In the genomic region with DNA sequence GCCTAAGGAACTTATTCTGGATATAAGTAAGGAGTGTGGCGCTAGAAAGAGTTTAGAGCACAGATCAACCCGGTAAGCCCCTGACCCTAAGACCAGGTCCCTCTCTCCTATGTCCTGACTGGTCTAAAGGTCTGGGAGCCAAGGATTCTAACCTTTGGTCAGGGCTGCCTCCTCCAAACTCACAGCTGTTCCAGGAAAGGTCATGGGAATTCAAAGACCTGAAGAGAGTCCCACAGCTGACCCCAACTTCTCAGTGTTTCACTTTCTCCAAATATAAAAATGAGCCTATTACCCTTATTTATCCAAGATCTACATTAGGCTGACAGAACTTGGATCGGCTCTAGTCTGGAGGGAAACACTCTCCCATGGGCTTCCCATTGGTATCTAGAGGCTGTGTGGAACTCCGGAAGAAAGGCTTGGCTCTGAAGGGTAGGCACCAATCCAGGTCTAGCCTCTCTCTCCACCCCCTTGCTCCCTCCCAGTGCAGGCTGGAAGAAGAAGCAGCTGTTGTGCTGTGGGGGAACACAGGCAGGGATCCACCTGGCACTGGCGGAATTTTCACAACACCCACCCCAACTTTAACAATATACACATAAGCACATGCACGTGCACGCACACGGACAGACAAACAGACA, we compare ENCODE assay signal across 9 mouse cellular contexts. TPM values are rescaled to one million over a fixed set of nuclear protein-coding genes. Genes with fewer than 3 reads are reported as not detected.
A peak's percentile ranks its signal among the peaks of the same experiment; 100 is the strongest.
DNase-seq lines count a peak whose midpoint lies in the region; ATAC-seq and TF ChIP-seq lines count a peak whose summit lies in the region.
"Had no signal": no experiment of that assay in that cellular context is flagged by ENCODE, and none has a peak within 500 bp of the region (broad histone marks: within the 10 kb centered on the region; RNA-seq: fewer than 3 reads in every experiment).

No protein-coding gene starts in this region.

- H3K4me1 ChIP-seq in forebrain, embryonic 14.5 days (ENCODE audit: control insufficient read depth, insufficient read depth, low read length), result no peaks in the 10 kb centered on the region
- H3K4me1 ChIP-seq in forebrain, embryonic 10.5 days, result peaks cover 6% of the 10 kb centered on the region; the same call in 1 of the 2 replicates
- peaks cover 6% of the 10 kb centered on the region; the same call in 1 of the 2 replicates for H3K4me1 ChIP-seq in brown adipose tissue, adult 24 weeks (ENCODE audit: control insufficient read depth, insufficient read depth, insufficient read length, low read length)
- H3K4me1 ChIP-seq in heart, embryonic 13.5 days, result peaks cover 15% of the 10 kb centered on the region
- peaks cover 7% of the 10 kb centered on the region; the same call in 1 of the 2 replicates for H3K4me1 ChIP-seq in olfactory bulb, adult 2 months (ENCODE audit: control insufficient read depth, insufficient read depth, low read length)

- WGBS in forebrain, embryonic 14.5 days, result 76% methylated on average over 8 of the region's 8 CpGs
- WGBS in forebrain, embryonic 10.5 days, result 87% methylated on average over 8 of the region's 8 CpGs
- 67% methylated on average over 8 of the region's 8 CpGs for WGBS in heart, embryonic 13.5 days
- 33% methylated on average over 8 of the region's 8 CpGs for WGBS in olfactory bulb, adult 2 months

- ATAC-seq in forebrain, embryonic 14.5 days, result no peak
- no peak for ATAC-seq in heart, embryonic 13.5 days (ENCODE audit: extremely low read depth, insufficient number of reproducible peaks, low FRiP score, low TSS enrichment)
- ATAC-seq in erythroid progenitor cell, adult 5-6 weeks (replicated peaks; ENCODE audit: low FRiP score, poor library complexity, severe bottlenecking), result no peak

- TF ChIP-seq CTCF in olfactory bulb, adult 2 months (IDR thresholded peaks at IDR 0.05; ENCODE audit: insufficient read depth, low read depth, low read length), result no peak

- H3K4me3 ChIP-seq in forebrain, embryonic 14.5 days (ENCODE audit: low read depth, low read length), result no peak overlapping the region
- H3K4me3 ChIP-seq in forebrain, embryonic 10.5 days, result no peak overlapping the region
- peak overlapping the region; percentile 22; the same call in 1 of the 2 replicates for H3K4me3 ChIP-seq in brown adipose tissue, adult 24 weeks (ENCODE audit: insufficient read depth, low read depth, low read length)
- no peak overlapping the region for H3K4me3 ChIP-seq in heart, embryonic 13.5 days
- no peak overlapping the region for H3K4me3 ChIP-seq in olfactory bulb, adult 2 months (ENCODE audit: insufficient read depth, low read depth, low read length)
- H3K4me3 ChIP-seq: embryonic facial prominence, embryonic 13.5 days had no signal

- H3K9me3 ChIP-seq in forebrain, embryonic 14.5 days (replicated peaks; ENCODE audit: control insufficient read depth, low read length), result no peaks in the 10 kb centered on the region
- peaks cover 5% of the 10 kb centered on the region; the same call in 1 of the 2 replicates for H3K9me3 ChIP-seq in forebrain, embryonic 10.5 days
- no peaks in the 10 kb centered on the region for H3K9me3 ChIP-seq in heart, embryonic 13.5 days
- H3K9me3 ChIP-seq: embryonic facial prominence, embryonic 13.5 days had no signal

- no peaks in the 10 kb centered on the region for H3K36me3 ChIP-seq in forebrain, embryonic 14.5 days (ENCODE audit: control insufficient read depth, insufficient read depth, low read length)
- no peaks in the 10 kb centered on the region for H3K36me3 ChIP-seq in forebrain, embryonic 10.5 days (replicated peaks)
- no peaks in the 10 kb centered on the region for H3K36me3 ChIP-seq in heart, embryonic 13.5 days
- H3K36me3 ChIP-seq: embryonic facial prominence, embryonic 13.5 days had no signal

- peak; percentile 39 for DNase-seq in forebrain, embryonic 14.5 days (ENCODE audit: low spot score)
- no peak for DNase-seq in forebrain, embryonic 10.5 days (ENCODE audit: extremely low spot score, low spot score)
- DNase-seq in layer of hippocampus, adult 8-10 months (ENCODE audit: low spot score in 2 of 2), result peak; percentile 69 to 71
- no peak for DNase-seq in retina, embryonic 14.5 days (ENCODE audit: low spot score)

- no peaks in the 10 kb centered on the region for H3K27me3 ChIP-seq in forebrain, embryonic 14.5 days (replicated peaks; ENCODE audit: control insufficient read depth, insufficient read depth, low read length)
- no peaks in the 10 kb centered on the region for H3K27me3 ChIP-seq in forebrain, embryonic 10.5 days (ENCODE audit: poor library complexity, severe bottlenecking)
- H3K27me3 ChIP-seq in heart, embryonic 13.5 days (replicated peaks), result no peaks in the 10 kb centered on the region
- H3K27me3 ChIP-seq: embryonic facial prominence, embryonic 13.5 days had no signal

- H3K9ac ChIP-seq in forebrain, embryonic 14.5 days (ENCODE audit: low read length), result no peak overlapping the region
- H3K9ac ChIP-seq in heart, embryonic 13.5 days, result peak overlapping the region; percentile 24; the same call in 1 of the 2 replicates
- H3K9ac ChIP-seq: embryonic facial prominence, embryonic 13.5 days had no signal

- TF ChIP-seq POLR2A in olfactory bulb, adult 2 months (IDR thresholded peaks at IDR 0.05; ENCODE audit: insufficient read depth, low read depth, low read length), result no peak

- no peak overlapping the region for H3K27ac ChIP-seq in forebrain, embryonic 14.5 days (ENCODE audit: low read depth, low read length)
- no peak overlapping the region for H3K27ac ChIP-seq in forebrain, embryonic 10.5 days
- peak overlapping the region; percentile 71 for H3K27ac ChIP-seq in brown adipose tissue, adult 24 weeks (replicated peaks; ENCODE audit: low read depth, low read length)
- H3K27ac ChIP-seq in heart, embryonic 13.5 days (replicated peaks), result peak overlapping the region; percentile 30; the same call in 1 of the 2 replicates
- peak overlapping the region; percentile 29 for H3K27ac ChIP-seq in olfactory bulb, adult 2 months (ENCODE audit: insufficient read depth, low read depth, low read length)
- H3K27ac ChIP-seq: embryonic facial prominence, embryonic 13.5 days had no signal

- H3K4me2 ChIP-seq in forebrain, embryonic 14.5 days (ENCODE audit: low read length), result no peak overlapping the region
- H3K4me2 ChIP-seq in heart, embryonic 13.5 days, result peak overlapping the region; percentile 28; the same call in 1 of the 2 replicates
- H3K4me2 ChIP-seq: embryonic facial prominence, embryonic 13.5 days had no signal

RNA-seq across cellular contexts. Expression of a gene that starts 6.9 kb away (rescaled TPM):
- not detected in 2 replicates for polyA plus RNA-seq in forebrain, embryonic 14.5 days (2014; fragmentation: Nextera tagmentation; extraction: Ambion mirVana)
- polyA plus RNA-seq in forebrain, embryonic 10.5 days (2016; fragmentation: Nextera tagmentation; extraction: Ambion mirVana), result not detected in 2 replicates
- polyA plus RNA-seq in brown adipose tissue, adult 24 weeks (2012; ENCODE audit: insufficient read depth, insufficient read length, missing spikeins), result not detected in 2 replicates
- polyA plus RNA-seq in heart, embryonic 13.5 days (2015; fragmentation: Nextera tagmentation; extraction: Ambion mirVana), result not detected in 2 replicates
- total RNA-seq in layer of hippocampus, adult 8-10 months (2022), result not detected
- not detected in 2 replicates for polyA plus RNA-seq in olfactory bulb, adult 2 months (2012; ENCODE audit: insufficient read depth, insufficient read length, low replicate concordance, missing spikeins)
- not detected in 2 replicates for total RNA-seq in erythroid progenitor cell, adult 5-6 weeks (2015; ENCODE audit: low replicate concordance)
- total RNA-seq in erythroid progenitor cell, adult 5-6 weeks (2017; ENCODE audit: low replicate concordance), result not detected in 2 replicates
- polyA plus RNA-seq: embryonic facial prominence, embryonic 13.5 days had no signal

RNA-seq across cellular contexts. Expression of a gene that starts 11.2 kb away (rescaled TPM):
- polyA plus RNA-seq in forebrain, embryonic 14.5 days (2014; fragmentation: Nextera tagmentation; extraction: Ambion mirVana), result not detected in 2 replicates
- polyA plus RNA-seq in forebrain, embryonic 10.5 days (2016; fragmentation: Nextera tagmentation; extraction: Ambion mirVana), result not detected in 2 replicates
- not detected in 2 replicates for polyA plus RNA-seq in brown adipose tissue, adult 24 weeks (2012; ENCODE audit: insufficient read depth, insufficient read length, missing spikeins)
- polyA plus RNA-seq in heart, embryonic 13.5 days (2015; fragmentation: Nextera tagmentation; extraction: Ambion mirVana), result not detected in 2 replicates
- not detected for total RNA-seq in layer of hippocampus, adult 8-10 months (2022)
- not detected in 2 replicates for polyA plus RNA-seq in olfactory bulb, adult 2 months (2012; ENCODE audit: insufficient read depth, insufficient read length, low replicate concordance, missing spikeins)
- total RNA-seq in erythroid progenitor cell, adult 5-6 weeks (2015; ENCODE audit: low replicate concordance), result not detected in 2 replicates
- not detected in 2 replicates for total RNA-seq in erythroid progenitor cell, adult 5-6 weeks (2017; ENCODE audit: low replicate concordance)
- polyA plus RNA-seq: embryonic facial prominence, embryonic 13.5 days had no signal

RNA-seq across cellular contexts. Expression of a gene that starts 15.5 kb away (rescaled TPM):
- polyA plus RNA-seq in forebrain, embryonic 14.5 days (2014; fragmentation: Nextera tagmentation; extraction: Ambion mirVana), result 127 and 139 TPM in 2 replicates
- 9.0 and 9.1 TPM in 2 replicates for polyA plus RNA-seq in forebrain, embryonic 10.5 days (2016; fragmentation: Nextera tagmentation; extraction: Ambion mirVana)
- 243 and 259 TPM in 2 replicates for polyA plus RNA-seq in brown adipose tissue, adult 24 weeks (2012; ENCODE audit: insufficient read depth, insufficient read length, missing spikeins)
- polyA plus RNA-seq in heart, embryonic 13.5 days (2015; fragmentation: Nextera tagmentation; extraction: Ambion mirVana), result 223 and 248 TPM in 2 replicates
- 100 to 1,000 TPM; 843 to 941 (median 912) TPM for total RNA-seq in layer of hippocampus, adult 8-10 months (2022)
- 1,444 TPM in 1 of 2 replicates, not detected in the other for polyA plus RNA-seq in olfactory bulb, adult 2 months (2012; ENCODE audit: insufficient read depth, insufficient read length, low replicate concordance, missing spikeins)
- total RNA-seq in erythroid progenitor cell, adult 5-6 weeks (2015; ENCODE audit: low replicate concordance), result 18.4 TPM in 1 of 2 replicates, not detected in the other
- total RNA-seq in erythroid progenitor cell, adult 5-6 weeks (2017; ENCODE audit: low replicate concordance), result 5.9 and 9.2 TPM in 2 replicates

RNA-seq across cellular contexts. Expression of a gene that starts 36.7 kb away (rescaled TPM):
- 0.62 and 0.82 TPM in 2 replicates for polyA plus RNA-seq in forebrain, embryonic 14.5 days (2014; fragmentation: Nextera tagmentation; extraction: Ambion mirVana)
- polyA plus RNA-seq in forebrain, embryonic 10.5 days (2016; fragmentation: Nextera tagmentation; extraction: Ambion mirVana), result 0.50 and 0.77 TPM in 2 replicates
- not detected in 2 replicates for polyA plus RNA-seq in brown adipose tissue, adult 24 weeks (2012; ENCODE audit: insufficient read depth, insufficient read length, missing spikeins)
- polyA plus RNA-seq in heart, embryonic 13.5 days (2015; fragmentation: Nextera tagmentation; extraction: Ambion mirVana), result 0.13 and 0.48 TPM in 2 replicates
- 10 to 100 TPM in 2 of 4 experiments, 1 to 10 TPM in 2; 4.8 to 13.0 (median 8.7) TPM for total RNA-seq in layer of hippocampus, adult 8-10 months (2022)
- not detected in 2 replicates for polyA plus RNA-seq in olfactory bulb, adult 2 months (2012; ENCODE audit: insufficient read depth, insufficient read length, low replicate concordance, missing spikeins)
- 2.1 TPM in 1 of 2 replicates, not detected in the other for total RNA-seq in erythroid progenitor cell, adult 5-6 weeks (2015; ENCODE audit: low replicate concordance)
- not detected in 2 replicates for total RNA-seq in erythroid progenitor cell, adult 5-6 weeks (2017; ENCODE audit: low replicate concordance)

RNA-seq across cellular contexts. Expression of a gene that starts 44.8 kb away (rescaled TPM):
- polyA plus RNA-seq in forebrain, embryonic 14.5 days (2014; fragmentation: Nextera tagmentation; extraction: Ambion mirVana), result 64.7 and 64.9 TPM in 2 replicates
- polyA plus RNA-seq in forebrain, embryonic 10.5 days (2016; fragmentation: Nextera tagmentation; extraction: Ambion mirVana), result 43.3 and 59.9 TPM in 2 replicates
- polyA plus RNA-seq in brown adipose tissue, adult 24 weeks (2012; ENCODE audit: insufficient read depth, insufficient read length, missing spikeins), result 8.3 and 21.2 TPM in 2 replicates
- 38.3 and 40.5 TPM in 2 replicates for polyA plus RNA-seq in heart, embryonic 13.5 days (2015; fragmentation: Nextera tagmentation; extraction: Ambion mirVana)
- total RNA-seq in layer of hippocampus, adult 8-10 months (2022), result 10 to 100 TPM; 29.8 to 51.3 (median 38.8) TPM
- polyA plus RNA-seq in olfactory bulb, adult 2 months (2012; ENCODE audit: insufficient read depth, insufficient read length, low replicate concordance, missing spikeins), result not detected in 2 replicates
- 1.7 and 4.3 TPM in 2 replicates for total RNA-seq in erythroid progenitor cell, adult 5-6 weeks (2015; ENCODE audit: low replicate concordance)
- total RNA-seq in erythroid progenitor cell, adult 5-6 weeks (2017; ENCODE audit: low replicate concordance), result 11.3 TPM in 1 of 2 replicates, not detected in the other

Comparison
In these comparisons a context has a peak if more than half of its experiments do, and no peak if none do; other contexts are left out.
1. DNase-seq: peak in forebrain, embryonic 14.5 days (single experiment) and layer of hippocampus, adult 8-10 months (2 of 2); none in forebrain, embryonic 10.5 days (single experiment) and retina, embryonic 14.5 days (single experiment).
2. H3K27ac ChIP-seq: peak in brown adipose tissue, adult 24 weeks (single experiment), heart, embryonic 13.5 days (single experiment) and olfactory bulb, adult 2 months (single experiment); none in forebrain, embryonic 14.5 days (single experiment) and forebrain, embryonic 10.5 days (single experiment).